22 mouse cellular contexts compared by ENCODE assay signal in genomic region chr12:106411075-106411474, GRCm38 (mm10).
A peak's percentile ranks its signal among the peaks of the same experiment; 100 is the strongest.
DNase-seq lines count a peak whose midpoint lies in the region; ATAC-seq and TF ChIP-seq lines count a peak whose summit lies in the region.
"Had no signal": no experiment of that assay in that cellular context is flagged by ENCODE, and none has a peak within 500 bp of the region (broad histone marks: within the 10 kb centered on the region; RNA-seq: fewer than 3 reads in every experiment).

No protein-coding gene starts in this region.

- no peak overlapping the region for H3K27ac ChIP-seq in hindbrain, postnatal 0 days
- no peak overlapping the region for H3K27ac ChIP-seq in hindbrain, embryonic 11.5 days (ENCODE audit: low read depth, low read length)
- no peak overlapping the region for H3K27ac ChIP-seq in heart, embryonic 12.5 days (ENCODE audit: poor library complexity, severe bottlenecking)
- no peak overlapping the region for H3K27ac ChIP-seq in intestine, embryonic 15.5 days
- H3K27ac ChIP-seq: embryonic facial prominence, embryonic 15.5 days; gastrocnemius, adult 2 months; hindbrain, embryonic 12.5 days; limb, embryonic 13.5 days; macrophage; neural tube, embryonic 12.5 days; stomach, embryonic 15.5 days had no signal

- ATAC-seq in hindbrain, postnatal 0 days = no peak
- no peak for ATAC-seq in hindbrain, embryonic 11.5 days (ENCODE audit: low FRiP score)
- ATAC-seq in heart, embryonic 12.5 days (ENCODE audit: insufficient number of reproducible peaks, low FRiP score) = no peak
- ATAC-seq in intestine, embryonic 15.5 days = no peak
- ATAC-seq: intestine, postnatal 0 days had no signal

- WGBS in hindbrain, postnatal 0 days = 87% methylated on average over 7 of the region's 7 CpGs
- 87% methylated on average over 7 of the region's 7 CpGs for WGBS in hindbrain, embryonic 11.5 days
- WGBS in heart, embryonic 12.5 days = 78% methylated on average over 7 of the region's 7 CpGs
- 84% methylated on average over 7 of the region's 7 CpGs for WGBS in intestine, embryonic 15.5 days

- no peak overlapping the region for H3K4me2 ChIP-seq in hindbrain, postnatal 0 days (ENCODE audit: low read depth, low read length)
- H3K4me2 ChIP-seq in hindbrain, embryonic 11.5 days (replicated peaks; ENCODE audit: low read depth, low read length) = no peak overlapping the region
- no peak overlapping the region for H3K4me2 ChIP-seq in heart, embryonic 12.5 days
- no peak overlapping the region for H3K4me2 ChIP-seq in intestine, embryonic 15.5 days (replicated peaks)
- H3K4me2 ChIP-seq: embryonic facial prominence, embryonic 15.5 days; hindbrain, embryonic 12.5 days; limb, embryonic 13.5 days; neural tube, embryonic 12.5 days; stomach, embryonic 15.5 days had no signal

- no peak overlapping the region for H3K9ac ChIP-seq in hindbrain, postnatal 0 days (replicated peaks; ENCODE audit: low read length)
- H3K9ac ChIP-seq in hindbrain, embryonic 11.5 days (ENCODE audit: low read depth, low read length) = no peak overlapping the region
- H3K9ac ChIP-seq in heart, embryonic 12.5 days = no peak overlapping the region
- no peak overlapping the region for H3K9ac ChIP-seq in intestine, embryonic 15.5 days
- H3K9ac ChIP-seq: embryonic facial prominence, embryonic 15.5 days; hindbrain, embryonic 12.5 days; limb, embryonic 13.5 days; neural tube, embryonic 12.5 days; stomach, embryonic 15.5 days had no signal

- DNase-seq in hindbrain, postnatal 0 days (ENCODE audit: low spot score) = no peak
- DNase-seq in hindbrain, embryonic 11.5 days (ENCODE audit: low spot score) = no peak
- peak; percentile 18 for DNase-seq in WW6 (ENCODE audit: low read depth, low spot score)
- peak; percentile 60 for DNase-seq in testis, postnatal 10 days (ENCODE audit: low spot score)
- no peak for DNase-seq in lung, postnatal 36 days
- DNase-seq: adrenal gland, adult 2 months; cerebellum, adult 18-20 months; gastrocnemius, adult 2 months; heart, adult 18-20 months; kidney, postnatal 10 days; midbrain, embryonic 14.5 days; spleen, adult 18-20 months had no signal

- H3K4me3 ChIP-seq in hindbrain, postnatal 0 days (ENCODE audit: low read length) = no peak overlapping the region
- H3K4me3 ChIP-seq in hindbrain, embryonic 11.5 days (ENCODE audit: low read depth, low read length) = no peak overlapping the region
- H3K4me3 ChIP-seq in E14TG2a.4 (replicated peaks; ENCODE audit: low read length) = no peak overlapping the region
- no peak overlapping the region for H3K4me3 ChIP-seq in heart, embryonic 12.5 days
- H3K4me3 ChIP-seq in intestine, embryonic 15.5 days (replicated peaks) = no peak overlapping the region
- H3K4me3 ChIP-seq: embryonic facial prominence, embryonic 15.5 days; gastrocnemius, adult 2 months; hindbrain, embryonic 12.5 days; limb, embryonic 13.5 days; neural tube, embryonic 12.5 days; stomach, embryonic 15.5 days had no signal

- no peaks in the 10 kb centered on the region for H3K4me1 ChIP-seq in hindbrain, postnatal 0 days (ENCODE audit: insufficient read depth, low read length)
- H3K4me1 ChIP-seq in hindbrain, embryonic 11.5 days (replicated peaks; ENCODE audit: control insufficient read depth, insufficient read depth, low read length) = no peaks in the 10 kb centered on the region
- peaks cover 22% of the 10 kb centered on the region for H3K4me1 ChIP-seq in E14TG2a.4 (replicated peaks; ENCODE audit: low read depth, low read length)
- no peaks in the 10 kb centered on the region for H3K4me1 ChIP-seq in heart, embryonic 12.5 days (replicated peaks)
- H3K4me1 ChIP-seq in intestine, embryonic 15.5 days (replicated peaks) = no peaks in the 10 kb centered on the region
- H3K4me1 ChIP-seq: embryonic facial prominence, embryonic 15.5 days; hindbrain, embryonic 12.5 days; limb, embryonic 13.5 days; neural tube, embryonic 12.5 days; stomach, embryonic 15.5 days had no signal

- no peaks in the 10 kb centered on the region for H3K9me3 ChIP-seq in hindbrain, postnatal 0 days (ENCODE audit: low read length)
- no peaks in the 10 kb centered on the region for H3K9me3 ChIP-seq in hindbrain, embryonic 11.5 days (ENCODE audit: control insufficient read depth, low read length)
- peaks cover 8% of the 10 kb centered on the region for H3K9me3 ChIP-seq in E14TG2a.4 (ENCODE audit: low read length)
- H3K9me3 ChIP-seq in heart, embryonic 12.5 days (replicated peaks) = peaks cover 22% of the 10 kb centered on the region
- H3K9me3 ChIP-seq in intestine, embryonic 15.5 days = no peaks in the 10 kb centered on the region
- H3K9me3 ChIP-seq: embryonic facial prominence, embryonic 15.5 days; neural tube, embryonic 12.5 days; stomach, embryonic 15.5 days had no signal

- H3K27me3 ChIP-seq in hindbrain, postnatal 0 days (ENCODE audit: insufficient read depth, low read length) = no peaks in the 10 kb centered on the region
- no peaks in the 10 kb centered on the region for H3K27me3 ChIP-seq in hindbrain, embryonic 11.5 days (ENCODE audit: control insufficient read depth, insufficient read depth, low read length)
- 0 out of 2 replicates have a peak, but pooled peaks cover 3% of the 10 kb centered on the region for H3K27me3 ChIP-seq in E14TG2a.4 (ENCODE audit: insufficient read depth, low read length)
- no peaks in the 10 kb centered on the region for H3K27me3 ChIP-seq in heart, embryonic 12.5 days (replicated peaks)
- no peaks in the 10 kb centered on the region for H3K27me3 ChIP-seq in intestine, embryonic 15.5 days (replicated peaks)
- H3K27me3 ChIP-seq: embryonic facial prominence, embryonic 15.5 days; hindbrain, embryonic 12.5 days; limb, embryonic 13.5 days; neural tube, embryonic 12.5 days; stomach, embryonic 15.5 days had no signal

- no peaks in the 10 kb centered on the region for H3K36me3 ChIP-seq in hindbrain, postnatal 0 days (ENCODE audit: insufficient read depth, low read length)
- H3K36me3 ChIP-seq in hindbrain, embryonic 11.5 days (ENCODE audit: control insufficient read depth, insufficient read depth, low read length) = no peaks in the 10 kb centered on the region
- H3K36me3 ChIP-seq in E14TG2a.4 (ENCODE audit: insufficient read depth, low read length) = no peaks in the 10 kb centered on the region
- no peaks in the 10 kb centered on the region for H3K36me3 ChIP-seq in heart, embryonic 12.5 days
- H3K36me3 ChIP-seq in intestine, embryonic 15.5 days = no peaks in the 10 kb centered on the region
- H3K36me3 ChIP-seq: embryonic facial prominence, embryonic 15.5 days; hindbrain, embryonic 12.5 days; limb, embryonic 13.5 days; neural tube, embryonic 12.5 days; stomach, embryonic 15.5 days had no signal

- peak; percentile 13 for TF ChIP-seq CTCF in hindbrain, postnatal 0 days (IDR thresholded peaks at IDR 0.05; ENCODE audit: low read depth)
- TF ChIP-seq CTCF in E14TG2a.4 (conservative IDR thresholded peaks at IDR 0.05; ENCODE audit: low read length) = peak; percentile 38

Comparison
In these comparisons a context has a peak if more than half of its experiments do, and no peak if none do; other contexts are left out.
1. DNase-seq: peak in WW6 (single experiment) and testis, postnatal 10 days (single experiment); none in hindbrain, postnatal 0 days (single experiment), hindbrain, embryonic 11.5 days (single experiment) and lung, postnatal 36 days (single experiment).